Mouse (Mus musculus): ENCODE measurements around the gene Eif1. TPM values are rescaled to one million over a fixed set of nuclear protein-coding genes. Genes with fewer than 3 reads are reported as not detected.
"Not testable (repeated sequence)": the region's sequence is repeated elsewhere in the genome, so short reads cannot be mapped to it uniquely, and the experiment has no call there.

The Eif1 gene
- polyA plus RNA-seq, 1 experiment from 2014 or later: 1,243 TPM

- H3K27ac ChIP-seq (ENCODE audit: low read length): peak overlapping the region; percentile 98
- H3K4me1 ChIP-seq (replicated peaks; ENCODE audit: control insufficient read depth, insufficient read depth, low read length): peaks cover 14% of the 10 kb centered on the region
- ATAC-seq; H3K9me3 ChIP-seq (ENCODE audit: control insufficient read depth, low read length); H3K27me3 ChIP-seq (replicated peaks; ENCODE audit: control insufficient read depth, insufficient read depth, low read length): not testable (repeated sequence)
- peak overlapping the region; percentile 84 for H3K4me3 ChIP-seq (replicated peaks; ENCODE audit: low read length)
- peak overlapping the region; percentile 95 for H3K9ac ChIP-seq (replicated peaks; ENCODE audit: low read depth, low read length)
- WGBS: 19% methylated on average over 11 of the region's 11 CpGs
- peaks cover 11% of the 10 kb centered on the region for H3K36me3 ChIP-seq (ENCODE audit: control insufficient read depth, insufficient read depth)
- H3K4me2 ChIP-seq (ENCODE audit: low read length): peak overlapping the region; percentile 78
Measured at GRCm38 (mm10) chr11:100320701-100321410, 1.2 kb downstream of the Eif1 start.

DNA sequence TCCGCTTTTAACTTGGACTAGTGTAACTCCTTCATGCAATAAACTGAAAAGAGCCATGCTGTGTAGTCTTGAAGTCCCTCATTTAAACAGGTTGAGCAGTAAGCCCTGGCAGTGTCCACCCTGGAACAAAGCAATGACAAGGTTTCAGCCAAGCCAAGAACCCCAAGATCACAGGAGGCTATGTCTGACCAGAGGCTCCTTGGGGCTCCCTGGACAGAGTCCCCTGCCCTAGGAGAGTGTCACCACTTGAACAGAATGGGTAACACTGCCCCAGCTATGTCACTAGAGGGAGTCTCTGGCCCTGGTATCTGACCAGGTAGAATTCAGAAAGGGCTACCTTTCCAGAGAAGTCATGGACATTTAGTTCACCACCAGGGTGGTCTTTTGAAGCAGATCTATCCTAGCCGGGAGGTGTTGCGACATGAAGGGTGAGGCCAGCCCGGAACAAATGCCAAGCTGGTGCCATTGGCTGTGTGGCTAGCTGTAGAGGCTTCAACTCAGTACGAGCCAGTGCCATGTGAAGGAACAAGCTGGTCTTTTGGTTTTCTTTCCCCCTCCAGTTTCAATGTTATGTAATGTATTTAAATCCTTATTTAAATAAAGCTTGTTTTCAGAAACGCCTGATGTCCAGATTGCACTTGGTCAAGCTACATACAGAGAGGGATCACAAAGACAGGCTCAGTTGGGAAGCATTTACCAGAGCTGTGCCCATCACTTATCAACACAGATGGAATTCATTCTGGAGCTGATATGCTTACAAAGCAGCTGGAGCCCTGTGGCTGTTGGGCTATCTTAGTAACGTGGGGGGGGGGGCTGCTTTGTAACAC lies 2.0 kb downstream of the Eif1 start:
- not testable (repeated sequence) for H3K9ac ChIP-seq (replicated peaks; ENCODE audit: low read depth, low read length); ATAC-seq; H3K9me3 ChIP-seq (ENCODE audit: control insufficient read depth, low read length); H3K27me3 ChIP-seq (replicated peaks; ENCODE audit: control insufficient read depth, insufficient read depth, low read length); H3K27ac ChIP-seq (ENCODE audit: low read length); H3K4me2 ChIP-seq (ENCODE audit: low read length); H3K4me3 ChIP-seq (replicated peaks; ENCODE audit: low read length)
- Histone ChIP-seq H3K36me3 (ENCODE audit: control insufficient read depth, insufficient read depth) (peaks cover 11% of the 10 kb centered on the region), H3K4me1 (replicated peaks; ENCODE audit: control insufficient read depth, insufficient read depth, low read length) (peaks cover 14% of the 10 kb centered on the region)
- 74% methylated on average over 7 of the region's 7 CpGs for WGBS

- Histone ChIP-seq H3K4me3 (replicated peaks; ENCODE audit: low read length) (no peak overlapping the region), H3K4me1 (replicated peaks; ENCODE audit: control insufficient read depth, insufficient read depth, low read length) (peaks cover 14% of the 10 kb centered on the region), H3K9me3 (ENCODE audit: control insufficient read depth, low read length) (no peaks in the 10 kb centered on the region), H3K4me2 (ENCODE audit: low read length) (no peak overlapping the region), H3K27me3 (replicated peaks; ENCODE audit: control insufficient read depth, insufficient read depth, low read length) (no peaks in the 10 kb centered on the region), H3K27ac (ENCODE audit: low read length) (no peak overlapping the region), H3K36me3 (ENCODE audit: control insufficient read depth, insufficient read depth) (peaks cover 11% of the 10 kb centered on the region), H3K9ac (replicated peaks; ENCODE audit: low read depth, low read length) (no peak overlapping the region)
- no peak for ATAC-seq
- WGBS: 77% methylated on average over 3 of the region's 3 CpGs
Measured at GRCm38 (mm10) chr11:100322591-100323258, 3.0 kb downstream of the Eif1 start.

- H3K4me1 ChIP-seq (replicated peaks; ENCODE audit: control insufficient read depth, insufficient read depth, low read length): peaks cover 14% of the 10 kb centered on the region
- no peak overlapping the region for H3K27ac ChIP-seq (ENCODE audit: low read length)
- H3K9me3 ChIP-seq (ENCODE audit: control insufficient read depth, low read length): no peaks in the 10 kb centered on the region
- ATAC-seq: no peak
- no peaks in the 10 kb centered on the region for H3K27me3 ChIP-seq (replicated peaks; ENCODE audit: control insufficient read depth, insufficient read depth, low read length)
- WGBS: 20% methylated on average over 3 of the region's 3 CpGs
- H3K4me3 ChIP-seq (replicated peaks; ENCODE audit: low read length): no peak overlapping the region
- no peak overlapping the region for H3K9ac ChIP-seq (replicated peaks; ENCODE audit: low read depth, low read length)
- peaks cover 11% of the 10 kb centered on the region for H3K36me3 ChIP-seq (ENCODE audit: control insufficient read depth, insufficient read depth)
- H3K4me2 ChIP-seq (ENCODE audit: low read length): no peak overlapping the region
Measured at GRCm38 (mm10) chr11:100323578-100323977, 3.9 kb downstream of the Eif1 start.

DNA sequence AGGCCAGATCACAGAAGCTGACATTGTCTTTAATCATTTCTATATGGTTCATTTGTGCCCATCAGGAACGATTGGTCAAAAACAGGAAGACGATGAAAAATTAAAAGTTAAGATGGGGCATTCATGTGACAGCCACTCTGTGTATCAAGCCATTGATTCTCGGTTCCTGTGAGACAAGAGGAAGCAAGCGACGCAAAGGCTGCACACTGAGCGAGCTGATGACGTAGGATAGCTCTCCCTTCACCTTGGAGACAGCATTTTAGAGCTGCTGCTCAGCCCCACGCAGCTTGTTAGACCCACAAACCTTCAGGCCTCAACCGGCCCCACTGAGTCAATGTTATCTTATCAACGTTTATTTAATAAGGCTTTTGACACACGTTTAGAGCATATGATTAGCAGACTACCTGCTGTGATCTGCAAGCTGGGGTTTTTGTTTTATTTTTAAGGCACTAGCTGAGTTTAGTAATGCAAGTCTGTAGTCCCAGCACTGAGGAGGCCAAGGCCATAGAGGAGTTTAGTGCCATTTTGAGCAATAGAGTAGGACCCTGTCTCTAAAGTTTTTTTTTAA lies 5.5 kb downstream of the Eif1 start:
- Histone ChIP-seq H3K27ac (ENCODE audit: low read length) (no peak overlapping the region), H3K4me2 (ENCODE audit: low read length) (no peak overlapping the region), H3K27me3 (replicated peaks; ENCODE audit: control insufficient read depth, insufficient read depth, low read length) (no peaks in the 10 kb centered on the region), H3K4me3 (replicated peaks; ENCODE audit: low read length) (no peak overlapping the region), H3K4me1 (replicated peaks; ENCODE audit: control insufficient read depth, insufficient read depth, low read length) (peaks cover 12% of the 10 kb centered on the region), H3K36me3 (ENCODE audit: control insufficient read depth, insufficient read depth) (peaks cover 11% of the 10 kb centered on the region), H3K9me3 (ENCODE audit: control insufficient read depth, low read length) (no peaks in the 10 kb centered on the region), H3K9ac (replicated peaks; ENCODE audit: low read depth, low read length) (no peak overlapping the region)
- 75% methylated on average over 11 of the region's 11 CpGs for WGBS
- ATAC-seq: no peak

DNA sequence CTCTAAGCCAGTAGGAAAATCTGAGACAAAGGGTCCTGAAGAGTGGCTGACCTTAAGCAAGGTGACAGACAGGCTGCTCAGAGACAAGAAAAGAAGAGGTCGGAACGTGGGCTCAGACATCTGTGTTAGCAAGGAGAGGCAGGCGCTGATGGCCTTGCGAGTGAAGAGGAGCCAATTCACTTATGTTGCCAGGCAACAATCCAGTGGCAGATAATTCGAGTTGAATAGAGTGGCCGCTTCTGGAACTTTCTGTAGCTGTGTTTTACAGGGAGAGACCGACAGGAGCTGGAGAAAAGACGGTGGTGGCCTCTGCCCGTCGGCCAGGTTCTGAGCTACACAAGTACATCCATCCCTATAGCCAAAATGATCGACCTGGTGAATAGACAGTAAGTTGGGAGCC lies 7.6 kb downstream of the Eif1 start:
- Histone ChIP-seq H3K27me3 (replicated peaks; ENCODE audit: control insufficient read depth, insufficient read depth, low read length) (no peaks in the 10 kb centered on the region), H3K9me3 (ENCODE audit: control insufficient read depth, low read length) (no peaks in the 10 kb centered on the region), H3K9ac (replicated peaks; ENCODE audit: low read depth, low read length) (no peak overlapping the region), H3K4me1 (replicated peaks; ENCODE audit: control insufficient read depth, insufficient read depth, low read length) (peaks cover 5% of the 10 kb centered on the region), H3K4me3 (replicated peaks; ENCODE audit: low read length) (no peak overlapping the region), H3K27ac (ENCODE audit: low read length) (no peak overlapping the region), H3K4me2 (ENCODE audit: low read length) (no peak overlapping the region), H3K36me3 (ENCODE audit: control insufficient read depth, insufficient read depth) (peaks cover 6% of the 10 kb centered on the region; the same call in 1 of the 2 replicates)
- 61% methylated on average over 11 of the region's 11 CpGs for WGBS
- no peak for ATAC-seq

DNA sequence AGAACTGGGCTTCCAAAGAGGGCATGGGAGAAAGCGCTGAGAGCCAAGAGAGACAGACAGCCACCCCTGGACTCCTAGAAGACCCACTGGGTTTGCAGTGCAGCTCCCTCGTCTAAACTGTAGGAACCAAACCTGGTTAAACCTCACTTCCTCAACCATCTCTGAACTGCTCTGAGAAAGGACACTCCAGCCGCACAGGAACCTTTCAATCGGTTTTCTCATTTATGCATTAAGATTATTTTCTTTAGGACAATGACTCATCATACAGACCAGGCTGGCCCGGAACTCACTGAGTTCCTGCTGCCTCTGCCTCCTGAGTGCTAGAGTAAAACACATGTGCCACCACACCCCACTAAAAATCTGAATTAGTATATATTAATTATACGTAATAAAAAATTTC lies 8.1 kb downstream of the Eif1 start:
- ATAC-seq: no peak
- H3K27ac ChIP-seq (ENCODE audit: low read length): no peak overlapping the region
- peaks cover 1% of the 10 kb centered on the region; the same call in 1 of the 2 replicates for H3K36me3 ChIP-seq (ENCODE audit: control insufficient read depth, insufficient read depth)

DNA sequence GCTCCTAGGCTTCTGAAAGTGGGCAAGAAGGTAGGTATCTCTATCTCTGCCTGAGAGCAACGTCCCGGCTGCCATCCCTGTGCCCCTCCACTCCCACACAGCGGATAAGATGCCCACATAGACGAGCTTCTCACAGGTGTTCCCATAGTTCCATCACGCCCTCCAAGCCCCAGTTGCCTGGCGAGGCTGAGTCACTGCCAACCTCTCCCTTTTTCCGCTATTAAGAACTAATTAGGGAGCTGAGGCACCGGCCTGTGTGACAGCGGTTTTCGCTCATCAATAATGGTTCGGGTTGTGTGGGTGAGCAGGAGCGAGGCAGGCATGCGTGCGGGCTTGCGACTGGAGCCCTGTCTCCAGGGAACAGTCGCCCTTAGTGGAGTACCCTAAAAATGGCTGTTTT lies 10.6 kb downstream of the Eif1 start:
- 0 out of 2 replicates have a peak overlapping the region, but pooled peaks have one; percentile 22 for H3K9ac ChIP-seq (replicated peaks; ENCODE audit: low read depth, low read length)
- 34% methylated on average over 16 of the region's 16 CpGs for WGBS
- H3K4me2 ChIP-seq (ENCODE audit: low read length): no peak overlapping the region
- H3K27ac ChIP-seq (ENCODE audit: low read length): no peak overlapping the region
- H3K4me3 ChIP-seq (replicated peaks; ENCODE audit: low read length): no peak overlapping the region
- ATAC-seq: no peak
- H3K27me3 ChIP-seq (replicated peaks; ENCODE audit: control insufficient read depth, insufficient read depth, low read length): no peaks in the 10 kb centered on the region
- peaks cover 17% of the 10 kb centered on the region for H3K4me1 ChIP-seq (replicated peaks; ENCODE audit: control insufficient read depth, insufficient read depth, low read length)
- no peaks in the 10 kb centered on the region for H3K9me3 ChIP-seq (ENCODE audit: control insufficient read depth, low read length)
- H3K36me3 ChIP-seq (ENCODE audit: control insufficient read depth, insufficient read depth): no peaks in the 10 kb centered on the region

More for the DNA sequence above, 8.1 kb downstream of the Eif1 start:
- WGBS: 91% methylated on average over 6 of the region's 6 CpGs
- H3K27me3 ChIP-seq (replicated peaks; ENCODE audit: control insufficient read depth, insufficient read depth, low read length): no peaks in the 10 kb centered on the region
- no peak overlapping the region for H3K4me2 ChIP-seq (ENCODE audit: low read length)
- peaks cover 10% of the 10 kb centered on the region for H3K4me1 ChIP-seq (replicated peaks; ENCODE audit: control insufficient read depth, insufficient read depth, low read length)
- H3K4me3 ChIP-seq (replicated peaks; ENCODE audit: low read length): no peak overlapping the region
- no peak overlapping the region for H3K9ac ChIP-seq (replicated peaks; ENCODE audit: low read depth, low read length)
- no peaks in the 10 kb centered on the region for H3K9me3 ChIP-seq (ENCODE audit: control insufficient read depth, low read length)

Measured in forebrain, embryonic 16.5 days (tissue).